Mouse (Mus musculus): ENCODE results near the gene Kcnma1.

The Kcnma1 gene

GRCm38 (mm10) chr14:23966471-23966870 is 47.8 kb downstream of the Kcnma1 start:
- peak; percentile 85 for DNase-seq (ENCODE audit: low read depth, low spot score)

GRCm38 (mm10) chr14:23959061-23959460 is 55.2 kb downstream of the Kcnma1 start:
- no peak for DNase-seq (ENCODE audit: low read depth, low spot score)

- no peak for DNase-seq (ENCODE audit: low read depth, low spot score)
Measured at GRCm38 (mm10) chr14:23957270-23957669, 57.0 kb downstream of the Kcnma1 start.

DNA sequence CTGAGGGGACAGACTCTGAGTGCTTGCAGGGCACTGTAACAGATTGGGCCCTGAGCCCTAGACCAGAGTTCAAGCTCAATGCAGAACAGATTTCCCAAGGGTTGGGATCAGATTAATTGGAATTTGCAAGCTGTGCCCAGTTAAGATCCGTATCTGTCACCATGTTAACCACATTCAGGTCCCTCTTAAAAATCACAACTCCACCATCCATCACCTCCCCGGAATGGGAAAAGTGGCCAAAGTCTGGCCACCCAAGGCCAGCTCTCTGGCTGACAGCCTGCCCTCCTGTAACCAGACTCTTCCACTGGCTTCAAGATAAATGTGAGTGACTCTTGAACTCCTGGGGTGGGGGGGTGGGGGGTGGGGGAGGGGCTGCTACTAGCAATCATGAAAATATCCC is 70.4 kb downstream of the Kcnma1 start:
- no peak for DNase-seq (ENCODE audit: low read depth, low spot score)

GRCm38 (mm10) chr14:23943152-23943551 is 71.1 kb downstream of the Kcnma1 start:
- no peak for DNase-seq (ENCODE audit: low read depth, low spot score)

- DNase-seq (ENCODE audit: low read depth, low spot score) = peak; percentile 49
Measured at GRCm38 (mm10) chr14:23942103-23942502, 72.2 kb downstream of the Kcnma1 start.

DNA sequence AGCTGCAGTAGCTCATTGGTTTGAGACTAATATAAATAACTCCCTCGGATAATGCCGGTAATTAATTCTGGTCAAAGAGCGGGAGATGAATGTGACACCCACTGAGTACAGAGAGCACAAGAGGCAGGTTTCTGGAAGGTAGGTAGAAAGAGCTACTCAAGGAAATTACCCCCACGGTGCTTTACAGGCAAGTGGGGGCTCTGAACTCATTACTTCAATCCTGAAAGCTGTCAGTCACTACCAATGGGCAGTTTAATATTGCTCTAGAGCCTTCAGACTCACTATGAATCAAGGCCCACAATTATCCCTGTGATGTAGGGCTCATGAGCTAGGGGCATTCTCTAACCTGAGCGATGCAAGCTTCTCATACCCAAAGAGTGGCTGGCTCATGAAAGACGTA is 79.3 kb downstream of the Kcnma1 start:
- no peak for DNase-seq (ENCODE audit: low read depth, low spot score)

DNA sequence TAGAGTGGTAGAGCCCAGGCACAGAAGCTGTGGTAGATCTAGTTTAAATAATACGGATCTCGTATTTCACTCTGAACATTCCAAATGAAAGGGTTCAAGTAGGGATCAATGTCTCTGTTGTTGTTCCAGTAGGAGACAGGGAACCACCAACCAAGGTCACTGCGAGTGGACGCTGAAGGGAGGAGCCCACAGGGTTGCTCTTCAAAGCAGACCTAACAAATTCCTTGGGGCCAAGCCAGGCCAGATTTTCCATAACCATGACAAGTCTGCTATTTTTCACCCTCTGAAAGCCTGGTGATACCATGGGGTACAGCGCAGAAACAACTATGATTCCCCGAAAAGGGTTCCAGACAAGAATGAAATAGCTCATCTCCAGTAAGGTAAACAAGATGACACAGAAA is 82.6 kb downstream of the Kcnma1 start:
- DNase-seq (ENCODE audit: low read depth, low spot score) = no peak

DNA sequence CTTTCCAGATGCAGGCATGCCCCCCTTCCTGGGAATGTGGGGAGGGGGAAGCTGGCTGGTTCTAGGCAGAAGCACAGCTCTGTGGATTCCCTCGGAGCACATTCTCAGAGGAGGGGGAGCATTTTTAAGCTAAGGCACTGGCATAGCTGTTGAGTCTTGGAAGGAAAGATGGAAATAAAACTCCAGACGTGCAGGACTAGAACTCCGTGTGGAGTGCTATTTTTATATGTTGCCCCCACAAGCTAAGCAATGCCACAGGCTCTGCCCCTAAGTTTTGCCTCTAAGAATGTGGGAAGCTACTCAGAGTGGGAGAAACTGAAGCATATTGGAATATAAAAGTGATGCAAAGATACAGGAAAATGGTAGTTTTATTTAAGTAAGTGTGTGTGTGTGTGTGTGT is 85.1 kb downstream of the Kcnma1 start:
- DNase-seq (ENCODE audit: low read depth, low spot score) = peak; percentile 61

GRCm38 (mm10) chr14:23923356-23923755 is 90.9 kb downstream of the Kcnma1 start:
- DNase-seq (ENCODE audit: low read depth, low spot score) = peak; percentile 65

DNA sequence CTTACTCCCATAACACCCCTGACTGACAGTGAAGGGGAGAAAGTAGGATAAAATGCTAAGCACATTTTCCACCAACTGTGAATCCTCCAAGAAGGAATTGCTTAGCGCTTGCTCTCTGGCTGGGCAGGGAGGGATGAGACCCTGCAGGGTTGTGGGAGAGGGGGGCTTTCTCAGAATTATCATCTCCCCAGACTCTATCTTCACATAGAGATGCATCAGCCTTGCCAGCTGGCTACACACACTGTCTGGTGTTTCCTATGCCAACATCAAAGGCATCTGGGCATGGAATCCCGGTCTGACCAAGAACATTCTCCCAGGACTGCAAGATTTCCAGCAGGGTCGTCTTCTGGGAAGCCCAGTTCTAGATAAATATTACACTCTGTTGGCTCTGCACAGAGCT is 91.5 kb downstream of the Kcnma1 start:
- no peak for DNase-seq (ENCODE audit: low read depth, low spot score)

- DNase-seq (ENCODE audit: low read depth, low spot score) = peak; percentile 88
Measured at GRCm38 (mm10) chr14:23911108-23911629, 103.1 kb downstream of the Kcnma1 start.

GRCm38 (mm10) chr14:23908564-23908963 is 105.7 kb downstream of the Kcnma1 start:
- no peak for DNase-seq (ENCODE audit: low read depth, low spot score)

GRCm38 (mm10) chr14:23902636-23903279 is 111.5 kb downstream of the Kcnma1 start:
- DNase-seq (ENCODE audit: low read depth, low spot score) = peak; percentile 71

DNA sequence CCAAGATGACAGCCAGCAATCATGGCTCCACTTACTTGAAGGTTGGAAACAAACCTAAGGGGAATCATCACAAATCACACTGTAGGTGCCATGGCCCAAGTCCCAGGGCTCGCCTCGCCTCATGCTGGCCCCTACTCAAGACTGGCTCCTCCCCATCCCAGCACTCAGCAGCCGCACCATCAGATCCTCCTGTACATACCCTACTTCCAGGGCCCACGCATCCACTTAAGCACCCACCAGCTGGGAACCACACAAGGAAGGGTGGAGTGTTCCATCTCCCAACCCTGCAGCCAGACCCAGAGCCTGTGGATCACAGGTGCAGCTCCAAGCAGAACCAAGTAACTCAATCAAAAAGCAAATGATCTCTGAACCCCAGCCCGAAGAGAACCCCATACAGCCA is 114.8 kb downstream of the Kcnma1 start:
- peak; percentile 72 for DNase-seq (ENCODE audit: low read depth, low spot score)

DNA sequence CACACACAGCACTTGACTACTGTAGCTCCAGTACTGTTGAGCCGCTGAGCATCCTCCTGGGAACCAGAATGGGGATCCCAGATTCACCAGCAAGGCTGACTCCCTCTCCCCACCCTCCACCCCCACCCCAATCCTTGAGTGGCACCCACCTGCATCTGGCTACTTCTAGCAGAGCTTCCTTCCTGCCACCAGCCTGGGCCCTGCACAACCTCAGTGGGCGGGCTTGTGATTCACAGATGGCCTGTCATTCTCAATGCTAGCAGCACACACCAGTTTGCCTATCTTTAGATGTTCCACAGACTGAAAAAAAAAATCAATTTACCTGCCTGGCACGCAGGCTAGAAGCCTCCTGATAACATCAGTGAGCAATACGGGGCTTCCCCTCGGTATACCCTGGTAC is 116.5 kb downstream of the Kcnma1 start:
- DNase-seq (ENCODE audit: low read depth, low spot score) = peak; percentile 91

- no peak for DNase-seq (ENCODE audit: low read depth, low spot score)
Measured at GRCm38 (mm10) chr14:23896036-23896435, 118.3 kb downstream of the Kcnma1 start.

DNA sequence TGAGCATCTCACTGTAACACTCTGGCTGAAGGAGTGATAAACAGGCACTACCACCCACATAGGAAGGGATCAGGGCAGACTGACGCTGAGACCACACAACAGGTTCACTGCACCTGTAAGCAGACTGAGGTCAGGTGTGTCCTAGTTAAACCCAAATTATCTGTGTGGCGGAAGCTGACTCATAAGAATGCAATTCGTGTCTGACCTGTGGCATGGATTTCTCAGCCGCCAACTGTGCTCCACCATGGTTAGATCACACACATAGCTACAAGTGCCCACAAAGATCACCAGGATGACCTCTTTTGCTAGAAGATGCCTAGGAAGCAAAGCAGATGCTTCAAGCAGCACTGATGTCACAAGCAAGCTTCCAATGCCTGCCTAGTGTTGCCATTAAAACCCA is 128.2 kb downstream of the Kcnma1 start:
- DNase-seq (ENCODE audit: low read depth, low spot score) = peak; percentile 53

GRCm38 (mm10) chr14:23885539-23885938 is 128.8 kb downstream of the Kcnma1 start:
- peak; percentile 96 for DNase-seq (ENCODE audit: low read depth, low spot score)

DNA sequence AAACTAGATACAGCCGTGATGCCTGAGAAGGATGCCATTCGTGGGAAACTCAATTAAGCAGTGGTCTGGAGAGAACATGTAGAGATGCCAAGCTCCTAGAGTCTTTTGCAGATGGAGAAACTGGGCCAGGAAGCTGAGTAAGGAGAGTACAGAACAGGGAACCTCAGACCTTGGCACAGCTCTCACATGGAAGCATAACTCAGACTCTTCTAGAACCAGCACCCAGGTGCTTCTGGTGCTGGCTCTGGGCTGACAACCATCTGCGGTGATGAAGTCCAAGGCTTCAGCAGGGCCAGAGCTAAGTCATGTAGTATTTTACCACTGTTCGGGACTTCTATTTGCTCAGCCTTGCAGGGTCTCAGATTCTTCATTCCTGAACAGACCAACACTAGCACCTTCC is 129.2 kb downstream of the Kcnma1 start:
- peak; percentile 64 for DNase-seq (ENCODE audit: low read depth, low spot score)

GRCm38 (mm10) chr14:23882001-23882400 is 132.3 kb downstream of the Kcnma1 start:
- no peak for DNase-seq (ENCODE audit: low read depth, low spot score)

DNA sequence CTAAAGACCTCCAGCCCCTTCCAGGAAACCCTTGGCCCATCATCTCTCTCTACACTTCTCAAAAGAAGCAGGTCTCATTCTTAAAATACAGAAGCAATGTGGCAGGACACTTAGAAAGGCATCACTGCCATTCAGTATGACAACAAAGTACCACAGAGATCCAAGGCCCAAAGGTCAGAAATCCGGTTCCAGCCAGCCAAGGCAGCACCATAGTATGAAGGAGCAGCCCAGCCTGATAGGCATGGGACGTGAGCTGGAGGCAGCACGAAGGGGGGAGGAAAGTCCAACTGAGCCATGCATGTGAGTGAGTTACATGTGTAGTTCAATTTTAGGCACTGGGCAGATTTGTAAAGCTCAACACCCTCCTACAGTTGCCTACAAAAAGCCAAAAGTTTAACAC is 135.0 kb downstream of the Kcnma1 start:
- DNase-seq (ENCODE audit: low read depth, low spot score) = no peak

DNA sequence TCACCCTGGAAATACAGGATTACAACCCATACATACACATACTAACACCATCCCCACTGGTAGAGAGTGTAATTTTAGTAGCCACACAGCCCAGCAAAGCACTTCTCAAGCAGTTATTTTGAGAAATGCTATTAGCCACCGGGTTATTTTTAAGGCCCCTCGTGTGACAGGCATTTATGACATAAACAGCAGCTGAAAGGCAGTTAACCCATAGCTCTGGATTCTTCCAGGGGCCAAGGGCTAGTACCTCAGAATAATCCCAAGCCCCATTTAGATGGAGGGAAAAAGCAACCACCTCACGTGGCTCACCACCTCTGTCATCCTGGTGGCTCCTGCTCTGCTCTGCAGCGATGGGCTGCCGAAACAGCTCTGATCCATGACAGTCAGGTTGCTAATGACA is 136.7 kb downstream of the Kcnma1 start:
- no peak for DNase-seq (ENCODE audit: low read depth, low spot score)

- DNase-seq (ENCODE audit: low read depth, low spot score) = no peak
Measured at GRCm38 (mm10) chr14:23874545-23874944, 139.7 kb downstream of the Kcnma1 start.
